9 mouse cellular contexts compared by ENCODE assay signal in the genomic region with DNA sequence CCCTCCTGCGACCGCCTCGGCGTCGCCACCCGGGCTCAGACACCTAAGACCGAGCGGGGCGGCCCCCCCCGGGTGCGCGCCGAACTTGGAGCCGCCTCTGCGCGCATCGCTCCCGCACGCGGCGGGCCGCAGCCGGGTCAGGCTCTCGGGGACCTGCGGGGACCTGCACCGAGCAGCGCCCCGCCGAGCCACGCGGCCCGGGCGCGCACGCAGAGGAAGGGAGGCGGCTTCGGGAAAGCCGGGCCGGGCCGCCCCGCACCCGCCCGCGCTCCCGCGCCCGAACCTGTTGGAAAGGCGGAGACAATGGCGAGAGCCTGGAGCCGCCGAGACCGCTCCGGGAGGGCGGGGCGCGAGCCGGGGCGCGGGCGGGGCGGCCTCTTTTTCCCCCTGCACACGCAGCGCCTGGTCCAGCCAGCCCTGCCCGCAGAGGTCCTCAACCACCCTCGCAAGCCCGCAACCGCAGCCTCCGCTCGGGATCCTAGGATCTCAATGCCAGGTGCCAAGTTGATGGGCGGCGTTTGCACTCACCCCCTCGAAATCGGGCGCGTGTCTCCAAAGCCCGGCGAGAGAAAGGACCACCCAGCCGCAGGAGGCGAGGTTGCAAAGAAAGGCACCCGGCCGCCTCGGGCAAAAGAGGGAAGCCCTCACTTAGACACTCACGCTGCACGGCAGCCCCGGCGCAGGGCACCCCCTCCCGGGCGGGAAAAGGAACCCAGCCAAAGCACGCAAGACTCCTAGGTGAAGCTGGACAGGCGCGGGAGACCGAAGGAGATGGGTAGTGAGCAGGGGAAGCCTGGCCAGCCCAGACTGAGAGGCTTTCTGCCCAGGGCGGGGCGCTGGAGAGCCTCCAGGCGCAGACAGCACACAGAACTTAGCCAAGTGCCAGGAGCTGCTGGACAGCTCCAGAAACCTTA. TPM values are rescaled to one million over a fixed set of nuclear protein-coding genes. Genes with fewer than 3 reads are reported as not detected.
DNase-seq lines count a peak whose midpoint lies in the region; ATAC-seq and TF ChIP-seq lines count a peak whose summit lies in the region.
"Had no signal": no experiment of that assay in that cellular context is flagged by ENCODE, and none has a peak within 500 bp of the region (broad histone marks: within the 10 kb centered on the region; RNA-seq: fewer than 3 reads in every experiment).

A gene (minus strand): TSS at position 612 of the 914 bp plus-strand sequence.

- 0 out of 2 replicates have a peak within 1 kb of the TSS, but pooled peaks have one; percentile 44 for H3K9ac ChIP-seq in heart, embryonic 12.5 days
- H3K9ac ChIP-seq in hindbrain, embryonic 14.5 days, result peak within 1 kb of the TSS; percentile 88
- H3K9ac ChIP-seq in limb, embryonic 11.5 days (ENCODE audit: low read length), result peak within 1 kb of the TSS; percentile 34; the same call in 1 of the 2 replicates

- H3K27ac ChIP-seq in heart, embryonic 12.5 days (ENCODE audit: poor library complexity, severe bottlenecking), result no peak within 1 kb of the TSS
- H3K27ac ChIP-seq in hindbrain, embryonic 14.5 days, result peak within 1 kb of the TSS; percentile 95
- no peak within 1 kb of the TSS for H3K27ac ChIP-seq in limb, embryonic 11.5 days (replicated peaks; ENCODE audit: low read depth, low read length)
- 0 out of 2 replicates have a peak within 1 kb of the TSS, but pooled peaks have one; percentile 5 for H3K27ac ChIP-seq in olfactory bulb, adult 2 months (ENCODE audit: insufficient read depth, low read depth, low read length)

- H3K4me3 ChIP-seq in heart, embryonic 12.5 days, result peak within 1 kb of the TSS; percentile 54
- peak within 1 kb of the TSS; percentile 81 for H3K4me3 ChIP-seq in hindbrain, embryonic 14.5 days (replicated peaks; ENCODE audit: low read length)
- peak within 1 kb of the TSS; percentile 56 for H3K4me3 ChIP-seq in limb, embryonic 11.5 days (ENCODE audit: low read depth, low read length)
- peak within 1 kb of the TSS; percentile 91 for H3K4me3 ChIP-seq in olfactory bulb, adult 2 months (ENCODE audit: insufficient read depth, low read depth, low read length)

- no peaks in the 10 kb centered on the region for H3K36me3 ChIP-seq in heart, embryonic 12.5 days
- H3K36me3 ChIP-seq in hindbrain, embryonic 14.5 days (replicated peaks; ENCODE audit: control insufficient read depth, insufficient read depth), result no peaks in the 10 kb centered on the region
- no peaks in the 10 kb centered on the region for H3K36me3 ChIP-seq in limb, embryonic 11.5 days (ENCODE audit: control insufficient read depth, insufficient read depth, low read length)

- no peaks in the 10 kb centered on the region for H3K9me3 ChIP-seq in heart, embryonic 12.5 days (replicated peaks)
- H3K9me3 ChIP-seq in hindbrain, embryonic 14.5 days (ENCODE audit: control insufficient read depth, low read length), result no peaks in the 10 kb centered on the region
- H3K9me3 ChIP-seq in limb, embryonic 11.5 days (ENCODE audit: control insufficient read depth, low read length), result no peaks in the 10 kb centered on the region

- DNase-seq in heart, adult 8-10 months (ENCODE audit: low spot score), result no peak
- DNase-seq in adrenal gland, postnatal 36 days, result peak; percentile 51 to 64
- DNase-seq in fibroblast of lung, adult 2 months (ENCODE audit: low read depth), result peak; percentile 5
- peak; percentile 69 for DNase-seq in hindbrain, embryonic 14.5 days (ENCODE audit: low spot score)
- DNase-seq in limb, embryonic 11.5 days (ENCODE audit: low spot score), result peak; percentile 74

- TF ChIP-seq CTCF in olfactory bulb, adult 2 months (IDR thresholded peaks at IDR 0.05; ENCODE audit: insufficient read depth, low read depth, low read length), result no peak

- under 1% methylated on average over 69 of the region's 95 CpGs for WGBS in heart, embryonic 12.5 days
- under 1% methylated on average over 56 of the region's 95 CpGs for WGBS in hindbrain, embryonic 14.5 days
- under 1% methylated on average over 67 of the region's 95 CpGs for WGBS in limb, embryonic 11.5 days
- under 1% methylated on average over 93 of the region's 95 CpGs for WGBS in olfactory bulb, adult 2 months

- H3K4me2 ChIP-seq in heart, embryonic 12.5 days, result peak within 1 kb of the TSS; percentile 91
- peak within 1 kb of the TSS; percentile 71 for H3K4me2 ChIP-seq in hindbrain, embryonic 14.5 days (replicated peaks)
- H3K4me2 ChIP-seq in limb, embryonic 11.5 days (ENCODE audit: low read depth, severe bottlenecking), result peak within 1 kb of the TSS; percentile 100

- H3K27me3 ChIP-seq in heart, embryonic 12.5 days (replicated peaks), result peaks cover 43% of the 10 kb centered on the region
- H3K27me3 ChIP-seq in hindbrain, embryonic 14.5 days (ENCODE audit: control insufficient read depth, insufficient read depth, low read length), result no peaks in the 10 kb centered on the region
- H3K27me3 ChIP-seq in limb, embryonic 11.5 days (ENCODE audit: control insufficient read depth, insufficient read depth, low read length), result peaks cover 23% of the 10 kb centered on the region
- H3K27me3 ChIP-seq: CH12.LX had no signal

- ATAC-seq in heart, embryonic 12.5 days (ENCODE audit: insufficient number of reproducible peaks, low FRiP score), result peak; percentile 45
- ATAC-seq in hindbrain, embryonic 14.5 days (ENCODE audit: low FRiP score), result peak; percentile 86
- ATAC-seq in limb, embryonic 11.5 days (ENCODE audit: insufficient number of reproducible peaks, low FRiP score, low TSS enrichment, low read depth), result peak; percentile 76
- ATAC-seq in megakaryocyte progenitor cell, adult 5-6 weeks (replicated peaks; ENCODE audit: poor library complexity), result no peak

- TF ChIP-seq POLR2A in olfactory bulb, adult 2 months (IDR thresholded peaks at IDR 0.05; ENCODE audit: insufficient read depth, low read depth, low read length), result no peak

- H3K4me1 ChIP-seq in heart, embryonic 12.5 days (replicated peaks), result peaks cover 19% of the 10 kb centered on the region
- H3K4me1 ChIP-seq in hindbrain, embryonic 14.5 days (replicated peaks; ENCODE audit: control insufficient read depth, insufficient read depth, low read length), result peaks cover 4% of the 10 kb centered on the region
- H3K4me1 ChIP-seq in limb, embryonic 11.5 days (ENCODE audit: control insufficient read depth, insufficient read depth, low read length), result peaks cover 5% of the 10 kb centered on the region; the same call in 1 of the 2 replicates
- H3K4me1 ChIP-seq in olfactory bulb, adult 2 months (ENCODE audit: control insufficient read depth, insufficient read depth, low read length), result 0 out of 2 replicates have a peak, but pooled peaks cover 6% of the 10 kb centered on the region

RNA-seq across cellular contexts. Expression of the gene that starts here (rescaled TPM):
- 0.74 and 0.93 TPM in 2 replicates for polyA plus RNA-seq in heart, embryonic 12.5 days (2016; fragmentation: Nextera tagmentation; extraction: Ambion mirVana)
- under 1 TPM in 2 of 4 experiments, not detected in 2; 0.11 TPM for total RNA-seq in heart, adult 8-10 months (2022)
- 1 to 10 TPM; 3.8 to 5.0 TPM for total RNA-seq in adrenal gland, postnatal 36 days (2021)
- 192 and 203 TPM in 2 replicates for polyA plus RNA-seq in hindbrain, embryonic 14.5 days (2014; fragmentation: Nextera tagmentation; extraction: Ambion mirVana)
- 3.2 and 4.2 TPM in 2 replicates for polyA plus RNA-seq in limb, embryonic 11.5 days (2014; fragmentation: Nextera tagmentation; extraction: Ambion mirVana)
- polyA plus RNA-seq in olfactory bulb, adult 2 months (2012; ENCODE audit: insufficient read depth, insufficient read length, low replicate concordance, missing spikeins), result not detected in 2 replicates
- not detected in 2 replicates for total RNA-seq in megakaryocyte progenitor cell, adult 5-6 weeks (2015)
- total RNA-seq in megakaryocyte progenitor cell, adult 5-6 weeks (2017), result not detected in 2 replicates
- total RNA-seq: CH12.LX had no signal

Comparison
In these comparisons a context has a peak if more than half of its experiments do, and no peak if none do; other contexts are left out.
1. RNA of the gene that starts here (total RNA-seq): 3.8 to 5.0 TPM in adrenal gland, postnatal 36 days; 0.11 TPM in heart, adult 8-10 months and not detected in megakaryocyte progenitor cell, adult 5-6 weeks; every median in the first group is over 4 times any median in the second.
2. Peak in ATAC-seq, H3K4me3 ChIP-seq, H3K9ac ChIP-seq and H3K4me2 ChIP-seq in heart, embryonic 12.5 days; RNA of the gene not detected or under 1 TPM.
3. H3K27ac ChIP-seq: peak in hindbrain, embryonic 14.5 days (single experiment) and olfactory bulb, adult 2 months (single experiment); none in heart, embryonic 12.5 days (single experiment) and limb, embryonic 11.5 days (single experiment).
4. H3K9ac ChIP-seq: peak in every context shown above with its lines; median percentile 88 in hindbrain, embryonic 14.5 days; 44 in heart, embryonic 12.5 days; 34 in limb, embryonic 11.5 days.
5. Peak in every context shown above with its lines, with median percentiles within 50 percentile points of each other: H3K4me2 ChIP-seq and H3K4me3 ChIP-seq.